Mouse (Mus musculus): Measurements from ENCODE around the gene Upf2. TPM values are rescaled to one million over a fixed set of nuclear protein-coding genes. Genes with fewer than 3 reads are reported as not detected.
A peak's percentile ranks its signal among the peaks of the same experiment; 100 is the strongest.
"Not testable (repeated sequence)": the region's sequence is repeated elsewhere in the genome, so short reads cannot be mapped to it uniquely, and the experiment has no call there.

The Upf2 gene
- polyA plus RNA-seq, 1 experiment: 3.7 TPM

DNA sequence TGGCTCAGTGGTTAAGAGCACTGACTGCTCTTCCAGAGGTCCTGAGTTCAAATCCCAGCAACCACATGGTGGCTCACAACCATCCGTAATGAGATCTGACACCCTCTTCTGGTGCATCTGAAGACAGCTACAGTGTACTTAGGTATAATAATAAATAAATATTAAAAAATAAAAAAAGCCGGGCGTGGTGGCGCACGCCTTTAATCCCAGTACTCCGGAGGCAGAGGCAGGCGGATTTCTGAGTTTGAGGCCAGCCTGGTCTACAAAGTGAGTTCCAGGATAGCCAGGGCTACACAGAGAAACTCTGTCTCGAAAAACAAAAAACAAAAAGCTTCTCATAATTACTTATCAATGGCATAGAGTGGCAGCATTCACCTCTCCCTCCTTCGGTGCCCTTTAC, 1.4 kb upstream of the Upf2 start:
- DNase-seq (ENCODE audit: low read depth): not testable (repeated sequence)

GRCm38 (mm10) chr2:5950305-5950704, 964 bp upstream of the Upf2 start:
- DNase-seq (ENCODE audit: low read depth): no peak

GRCm38 (mm10) chr2:5951621-5952211, 447 bp downstream of the Upf2 start:
- no peak for DNase-seq (ENCODE audit: low read depth)

DNA sequence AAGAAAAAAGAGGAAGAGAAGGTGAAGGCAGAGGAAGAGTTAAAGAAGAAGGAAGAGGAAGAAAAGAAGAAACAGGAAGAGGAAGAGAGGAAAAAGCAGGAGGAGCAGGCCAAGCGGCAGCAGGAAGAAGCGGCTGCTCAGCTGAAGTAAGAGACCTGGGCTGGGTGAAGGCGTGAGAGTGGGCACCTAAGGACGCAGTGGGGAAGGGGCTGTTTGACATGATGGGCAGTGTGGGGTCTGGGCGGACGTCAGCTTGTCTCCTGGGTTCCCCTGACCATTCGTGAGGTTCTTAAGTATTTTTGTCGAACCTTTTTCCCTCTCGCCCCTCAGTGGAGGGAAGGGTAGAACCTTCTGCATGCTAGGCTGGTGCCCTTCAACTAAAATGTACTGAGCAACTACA, 6.4 kb downstream of the Upf2 start:
- no peak for DNase-seq (ENCODE audit: low read depth)

DNA sequence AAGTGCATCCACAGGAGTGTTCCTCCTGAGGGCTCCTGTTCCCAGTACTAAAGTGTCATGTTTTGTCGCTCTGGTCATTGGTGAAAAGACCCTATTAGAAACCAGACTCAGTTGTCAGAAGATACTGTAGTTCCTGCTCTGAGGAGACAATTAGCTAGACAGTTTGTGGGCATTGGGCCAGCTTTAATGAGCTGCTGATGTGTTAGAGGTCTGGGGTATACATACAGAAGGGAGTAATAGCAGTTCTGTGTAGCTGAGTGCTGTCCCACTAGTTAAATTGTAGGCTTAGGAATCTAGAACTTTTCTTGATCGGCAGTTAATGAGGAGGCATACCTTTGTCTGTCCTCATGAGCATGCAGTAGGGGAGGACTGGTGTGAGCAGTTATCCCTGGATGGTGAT, 11.0 kb downstream of the Upf2 start:
- DNase-seq (ENCODE audit: low read depth): no peak

DNA sequence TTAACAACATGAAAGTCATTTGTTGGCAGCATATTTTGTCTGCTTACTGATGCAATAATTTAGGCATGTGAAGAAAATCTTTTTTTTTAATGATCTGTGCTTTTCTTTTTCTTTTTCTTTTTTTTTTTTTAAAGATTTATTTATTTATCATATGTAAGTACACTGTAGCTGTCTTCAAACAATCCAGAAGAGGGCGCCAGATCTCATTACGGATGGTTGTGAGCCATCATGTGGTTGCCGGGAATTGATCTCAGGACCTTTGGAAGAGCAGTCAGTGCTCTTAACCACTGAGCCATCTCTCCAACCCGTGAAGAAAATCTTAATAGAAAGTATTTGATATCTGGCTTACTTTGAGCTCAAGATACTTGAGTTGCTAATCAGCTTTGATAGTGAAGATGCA, 12.5 kb downstream of the Upf2 start:
- DNase-seq (ENCODE audit: low read depth): not testable (repeated sequence)

- DNase-seq (ENCODE audit: low read depth): no peak
These were observed 14.7 kb downstream of the Upf2 start for GRCm38 (mm10) chr2:5965972-5966371.

DNA sequence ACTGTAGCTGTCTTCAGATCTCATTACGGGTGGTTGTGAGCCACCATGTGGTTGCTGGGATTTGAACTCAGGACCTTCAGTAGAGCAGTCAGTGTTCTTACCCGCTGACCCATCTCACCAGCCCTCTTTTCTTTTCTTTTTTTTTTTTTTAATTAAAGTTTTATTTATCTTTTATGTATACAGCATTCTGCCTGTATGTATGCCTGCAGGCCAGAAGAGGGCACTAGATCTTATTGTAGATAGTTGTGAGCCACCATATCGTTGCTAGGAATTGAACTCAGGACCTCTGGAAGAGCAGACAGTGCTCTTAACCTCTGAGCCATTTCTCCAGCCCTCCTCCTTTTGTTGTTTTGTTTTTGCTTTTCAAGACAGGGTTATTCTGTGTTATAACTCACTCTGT, 19.4 kb downstream of the Upf2 start:
- not testable (repeated sequence) for DNase-seq (ENCODE audit: low read depth)

- DNase-seq (ENCODE audit: low read depth): no peak
These were observed 26.3 kb downstream of the Upf2 start for GRCm38 (mm10) chr2:5977532-5977931.

DNA sequence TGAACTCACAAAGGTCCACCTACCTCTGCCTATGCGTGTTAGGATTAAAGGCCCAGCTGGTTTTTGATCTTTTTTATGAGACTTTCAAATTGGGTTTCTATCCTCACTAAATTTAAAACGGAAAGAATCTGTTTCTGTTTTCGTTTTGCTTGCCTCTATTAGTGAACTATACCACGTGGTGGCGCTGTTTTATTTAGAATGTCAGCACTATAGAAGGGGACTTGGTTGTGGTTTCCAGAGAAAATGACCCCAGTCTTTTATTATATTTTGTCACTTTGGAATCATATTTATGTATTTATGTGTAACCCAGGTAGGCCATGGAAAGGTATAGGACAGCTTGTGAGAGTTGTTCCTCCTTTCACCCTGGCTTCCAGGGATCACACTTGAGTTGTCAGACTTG, 44.3 kb downstream of the Upf2 start:
- peak; percentile 4 for DNase-seq (ENCODE audit: low read depth)

GRCm38 (mm10) chr2:6003949-6004348, 52.7 kb downstream of the Upf2 start:
- DNase-seq (ENCODE audit: low read depth): no peak

GRCm38 (mm10) chr2:6014532-6014931, 63.3 kb downstream of the Upf2 start:
- DNase-seq (ENCODE audit: low read depth): no peak

DNA sequence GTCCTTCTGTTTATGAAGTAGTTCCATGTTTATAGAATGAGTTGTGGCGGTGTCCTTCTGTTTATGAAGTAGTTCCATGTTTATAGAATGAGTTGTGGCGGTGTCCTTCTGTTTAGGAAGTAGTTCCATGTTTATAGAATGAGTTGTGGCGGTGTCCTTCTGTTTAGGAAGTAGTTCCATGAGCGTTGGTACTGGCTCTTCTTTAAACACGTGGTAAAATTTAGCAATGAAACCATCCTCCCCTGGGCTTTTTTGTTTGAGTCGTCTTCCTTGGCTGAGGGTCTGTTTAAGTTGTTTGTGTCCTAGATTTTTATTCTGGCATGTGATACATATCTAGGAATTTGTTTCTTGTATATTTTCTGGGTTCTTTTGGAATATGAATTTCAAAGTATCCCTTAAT, 63.9 kb downstream of the Upf2 start:
- DNase-seq (ENCODE audit: low read depth): not testable (repeated sequence)

GRCm38 (mm10) chr2:6020570-6020969, 69.3 kb downstream of the Upf2 start:
- DNase-seq (ENCODE audit: low read depth): no peak

GRCm38 (mm10) chr2:6042644-6043043, 91.4 kb downstream of the Upf2 start:
- DNase-seq (ENCODE audit: low read depth): no peak

- DNase-seq (ENCODE audit: low read depth): no peak
These were observed 95.5 kb downstream of the Upf2 start for GRCm38 (mm10) chr2:6046796-6047195.

- no peak for DNase-seq (ENCODE audit: low read depth)
These were observed 97.3 kb downstream of the Upf2 start for GRCm38 (mm10) chr2:6048570-6048969.

DNA sequence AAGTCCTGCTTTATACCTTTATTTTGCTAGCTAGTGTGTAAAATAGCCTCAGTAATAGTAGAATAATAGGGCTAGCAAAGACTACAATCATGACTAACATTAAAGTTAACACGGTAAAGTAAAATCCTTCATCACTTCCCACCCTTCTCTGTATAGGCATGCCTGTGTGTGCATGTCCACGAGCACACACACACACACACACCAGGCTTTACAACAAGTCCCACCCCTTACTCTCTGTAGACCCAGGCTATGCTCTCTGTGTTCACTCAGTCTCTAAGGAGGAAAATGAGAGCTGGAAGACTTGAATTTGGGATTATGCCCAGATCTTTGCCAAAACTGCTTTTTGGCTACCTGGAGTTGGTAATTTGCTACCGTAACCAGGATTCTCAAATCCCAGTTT, 97.7 kb downstream of the Upf2 start:
- DNase-seq (ENCODE audit: low read depth): no peak

GRCm38 (mm10) chr2:6055466-6055865, 104.2 kb downstream of the Upf2 start:
- no peak for DNase-seq (ENCODE audit: low read depth)

DNA sequence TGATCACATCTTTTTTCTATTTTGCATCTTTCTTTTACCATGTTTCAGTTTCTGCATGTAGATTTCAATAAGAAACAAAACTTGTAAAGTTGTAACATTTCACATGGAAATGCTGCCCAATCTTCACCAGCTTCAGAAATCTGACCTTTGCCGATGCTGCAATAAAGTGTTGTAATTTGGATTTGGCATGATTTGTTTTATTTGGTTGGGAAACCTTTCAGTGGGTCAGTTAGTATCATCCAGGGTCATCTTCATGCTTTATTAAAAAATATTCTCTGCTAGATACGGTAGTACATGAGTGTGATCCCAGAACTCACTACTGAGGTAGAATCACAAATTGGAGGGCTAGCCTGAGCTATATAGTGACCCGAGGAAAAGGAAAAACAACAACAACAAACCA, 105.2 kb downstream of the Upf2 start:
- DNase-seq (ENCODE audit: low read depth): no peak

DNA sequence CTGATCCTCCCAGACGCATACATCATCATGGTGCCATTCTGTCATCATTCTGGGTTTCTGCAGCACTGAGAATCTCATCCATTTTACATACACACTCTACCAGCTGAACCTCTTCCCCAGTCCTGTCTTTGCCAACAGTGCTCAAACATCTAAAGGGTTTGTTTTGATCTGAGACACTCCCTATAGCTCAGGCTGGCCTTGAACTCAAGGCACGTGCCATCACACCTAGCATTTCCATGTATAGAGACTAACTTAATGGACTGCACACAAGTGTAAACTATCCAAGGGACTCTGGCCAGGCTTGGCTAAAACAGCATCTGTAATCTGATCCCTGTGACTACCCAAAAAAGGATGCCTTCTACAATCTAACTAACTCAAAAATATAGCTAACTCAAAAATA, 108.0 kb downstream of the Upf2 start:
- no peak for DNase-seq (ENCODE audit: low read depth)

DNA sequence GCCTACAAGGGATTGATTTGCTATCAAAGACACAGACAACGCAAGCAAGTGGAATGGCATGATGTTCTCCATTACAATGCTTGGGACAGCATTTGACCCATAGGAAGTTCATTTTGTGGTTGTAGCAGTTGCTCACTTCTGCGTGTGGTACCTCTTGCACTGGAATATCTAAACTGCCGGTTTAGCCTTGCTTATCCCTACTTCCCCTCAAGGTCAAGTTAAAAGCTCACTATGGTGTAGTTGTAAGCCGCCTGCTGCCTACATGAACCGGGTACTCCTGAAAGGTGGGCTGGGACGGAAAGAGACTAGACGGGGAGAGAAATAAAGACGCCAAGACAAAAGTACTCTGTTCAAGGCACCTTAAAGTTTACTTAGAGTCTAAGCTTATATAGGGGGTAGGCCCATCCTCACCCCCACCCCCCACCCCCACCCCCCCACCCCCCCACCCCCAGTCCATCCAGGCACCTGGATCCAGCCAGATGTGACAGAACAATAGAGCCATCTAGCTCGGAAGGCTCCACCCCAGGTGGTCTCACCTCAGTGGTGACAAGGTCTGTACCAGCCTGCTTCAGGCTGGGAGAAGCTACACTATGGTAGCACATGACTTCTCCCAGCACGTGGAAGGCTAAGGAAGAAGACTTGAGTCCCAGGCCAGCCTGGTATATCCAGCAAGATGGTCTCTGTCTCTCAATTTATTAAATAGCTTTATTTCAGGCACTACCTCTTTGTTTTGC, 109.0 kb downstream of the Upf2 start:
- DNase-seq (ENCODE audit: low read depth): no peak

DNA sequence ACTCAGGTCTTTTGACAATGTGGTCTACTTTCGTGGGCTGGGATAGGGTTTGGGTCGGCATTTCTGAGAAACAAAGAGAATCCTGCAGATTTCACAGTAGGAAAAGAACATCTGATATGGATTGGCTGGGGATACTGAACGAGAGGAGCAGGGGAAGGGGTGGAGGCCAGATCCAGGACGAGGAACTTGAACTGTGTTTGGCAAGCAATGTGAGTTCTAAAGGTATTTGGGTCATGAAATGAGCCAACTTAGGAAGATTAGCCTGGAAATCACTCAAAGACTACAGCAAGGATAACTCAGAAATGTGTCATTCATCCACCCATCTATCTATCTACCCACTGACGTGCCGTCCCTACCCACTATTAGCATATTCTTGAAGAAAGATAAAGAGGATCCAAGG, 116.1 kb downstream of the Upf2 start:
- no peak for DNase-seq (ENCODE audit: low read depth)

GRCm38 (mm10) chr2:6070925-6071324, 119.7 kb downstream of the Upf2 start:
- DNase-seq (ENCODE audit: low read depth): no peak

Measured in gonadal fat pad, adult 2 months (tissue).